Mouse (Mus musculus) MEL (cell line): ENCODE results near the gene Erbin.

ENCODE experiments used
- CTCF ChIP-seq, 3 experiments: IDR thresholded peaks in 2 of 3; conservative IDR thresholded peaks in 1 of 3; 2 replicates each; pipeline ENCODE4 v1.5.1; 2011 to 2012; ENCODE audit warnings: low read length in 3 of 3, low read depth in 2 of 3, mild to moderate bottlenecking in 2 of 3, improper control_type of control experiment in 1 of 3, inconsistent platforms in 1 of 3, mixed read lengths in 1 of 3, moderate library complexity in 1 of 3; ENCODE audit not compliant: control insufficient read depth in 1 of 3, insufficient read depth in 1 of 3, poor library complexity in 1 of 3, severe bottlenecking in 1 of 3
- E2F4 ChIP-seq: IDR thresholded peaks from 2 replicates; pipeline ENCODE4 v1.6.1; 2011; ENCODE audit warnings: low read depth, low read length, improper control_type of control experiment, borderline replicate concordance
- ETS1 ChIP-seq: IDR thresholded peaks from 2 replicates; pipeline ENCODE4 v1.6.1; 2012; ENCODE audit warnings: low read depth, mild to moderate bottlenecking, inconsistent platforms, low read length, improper control_type of control experiment, moderate library complexity
- GATA1 ChIP-seq: IDR thresholded peaks from 2 replicates; pipeline ENCODE4 v1.6.1; 2011; ENCODE audit warnings: low read depth, low read length, improper control_type of control experiment
- POLR2A ChIP-seq, 2 experiments: IDR thresholded peaks; 2 replicates each; pipeline ENCODE4 v1.6.1; 2011 to 2012; ENCODE audit warnings: low read length in 2 of 2, mild to moderate bottlenecking in 2 of 2, control low read depth in 1 of 2, improper control_type of control experiment in 1 of 2, low read depth in 1 of 2, moderate library complexity in 1 of 2; ENCODE audit not compliant: control insufficient read depth in 1 of 2, insufficient read depth in 1 of 2, poor library complexity in 1 of 2
- RCOR1 ChIP-seq: IDR thresholded peaks from 2 replicates; pipeline ENCODE4 v1.6.1; 2012; ENCODE audit warnings: low read depth, mild to moderate bottlenecking, inconsistent platforms, low read length, improper control_type of control experiment
- TCF12 ChIP-seq: IDR thresholded peaks from 2 replicates; pipeline ENCODE4 v1.6.1; 2014; ENCODE audit warnings: low read depth, mild to moderate bottlenecking, inconsistent platforms, low read length, improper control_type of control experiment, moderate library complexity

DNA sequence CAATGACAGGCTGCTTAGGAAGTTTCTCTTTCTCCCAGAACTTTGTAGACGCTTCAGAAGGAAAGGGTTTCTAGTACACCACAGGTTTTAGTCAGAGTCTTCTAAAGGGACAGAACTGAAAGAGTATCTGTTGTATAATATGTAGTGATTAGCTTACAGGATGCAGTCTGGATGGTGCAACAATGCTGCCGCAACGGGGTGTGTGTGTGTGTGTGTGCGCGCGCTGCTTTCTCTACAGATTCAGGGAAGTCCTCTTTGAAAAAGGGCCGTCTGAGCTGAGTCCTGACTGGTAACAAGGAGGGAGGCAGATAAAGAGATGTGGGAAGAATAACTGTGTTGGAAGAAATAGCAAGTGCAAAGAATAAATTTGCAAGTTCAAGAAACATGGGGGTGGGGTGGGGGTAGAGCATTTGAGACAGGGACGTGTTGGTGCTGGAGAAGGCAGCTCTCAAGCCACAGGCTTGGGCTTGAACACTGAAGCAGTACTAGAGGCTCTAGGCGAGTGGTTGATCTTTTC lies 38.4 kb upstream of the Erbin start:
- TF ChIP-seq TCF12 (no peak), E2F4 (no peak), POLR2A (IDR thresholded peaks at IDR 0.05; ENCODE audit: control insufficient read depth in 1 of 2, insufficient read depth in 1 of 2, low read depth in 1 of 2, low read length in 2 of 2, poor library complexity in 1 of 2) (no peak), GATA1 (no peak), ETS1 (no peak), RCOR1 (no peak), CTCF (IDR thresholded peaks at IDR 0.05 in 2 of 3, conservative IDR thresholded peaks at IDR 0.05 in 1 of 3; ENCODE audit: control insufficient read depth in 1 of 3, insufficient read depth in 1 of 3, low read depth in 2 of 3, low read length in 3 of 3, poor library complexity in 1 of 3, severe bottlenecking in 1 of 3) (no peak)
